Mouse (Mus musculus): ENCODE measurements at regions not wholly inside any gene's neighbourhood (a gene's known extent, or its start where the extent isn't known, plus 50 kb on each side); places are given as distances from the start of the nearest gene placed in this dataset.

DNA sequence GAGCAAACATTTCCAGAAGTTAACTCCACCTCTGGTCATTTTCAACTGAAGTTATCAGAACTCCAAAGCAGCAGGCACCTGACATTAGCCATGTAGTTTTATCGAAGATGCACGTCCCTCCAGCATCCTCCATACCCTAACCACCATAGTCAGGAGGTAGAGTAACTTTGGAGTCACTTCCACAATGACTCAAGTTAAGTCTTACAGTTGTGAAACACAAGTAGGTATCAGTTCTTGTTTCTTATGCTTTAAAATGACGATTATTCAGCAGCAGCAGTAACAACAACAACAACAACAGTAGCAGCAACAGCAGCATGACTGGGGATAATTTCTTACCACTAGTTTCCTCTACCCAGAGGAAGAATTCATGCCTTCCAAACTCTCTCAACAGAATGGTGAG lies 51.3 kb upstream of the Tank start:
- no peak for DNase-seq (ENCODE audit: extremely low read depth, insufficient read length, low spot score)

DNA sequence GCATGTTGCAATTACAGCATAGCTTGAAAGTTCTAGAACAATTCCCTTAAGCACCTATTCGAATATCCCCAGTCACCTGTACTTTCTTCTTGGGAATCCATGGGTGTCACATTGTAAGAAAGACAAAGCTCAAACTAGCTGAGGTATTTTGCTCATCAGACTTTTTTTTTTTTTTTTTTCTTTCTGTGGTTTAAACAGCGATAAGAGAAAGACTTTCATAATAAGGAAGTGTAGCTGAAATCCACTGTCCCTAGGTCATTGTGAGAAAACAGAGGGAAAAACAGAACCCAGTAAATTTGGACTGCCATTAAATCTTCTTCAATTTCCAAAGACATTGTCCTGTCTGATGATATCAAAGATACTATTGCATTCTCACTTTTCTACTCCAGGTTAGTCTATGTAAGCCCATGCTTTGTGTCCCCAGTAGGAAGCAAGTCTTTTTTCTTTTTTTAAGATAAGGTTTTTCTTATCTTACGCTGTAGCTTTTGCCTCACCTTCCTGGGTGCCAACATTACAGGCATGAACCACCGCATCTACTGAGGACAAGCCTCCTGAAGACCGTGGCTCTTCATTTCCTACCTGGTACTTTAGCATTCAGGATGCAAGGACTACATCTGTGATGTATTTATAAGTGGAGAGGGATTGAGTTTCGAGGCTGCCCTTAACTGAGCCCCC lies 54.2 kb upstream of the Tank start:
- no peak for DNase-seq (ENCODE audit: extremely low read depth, insufficient read length, low spot score)

DNA sequence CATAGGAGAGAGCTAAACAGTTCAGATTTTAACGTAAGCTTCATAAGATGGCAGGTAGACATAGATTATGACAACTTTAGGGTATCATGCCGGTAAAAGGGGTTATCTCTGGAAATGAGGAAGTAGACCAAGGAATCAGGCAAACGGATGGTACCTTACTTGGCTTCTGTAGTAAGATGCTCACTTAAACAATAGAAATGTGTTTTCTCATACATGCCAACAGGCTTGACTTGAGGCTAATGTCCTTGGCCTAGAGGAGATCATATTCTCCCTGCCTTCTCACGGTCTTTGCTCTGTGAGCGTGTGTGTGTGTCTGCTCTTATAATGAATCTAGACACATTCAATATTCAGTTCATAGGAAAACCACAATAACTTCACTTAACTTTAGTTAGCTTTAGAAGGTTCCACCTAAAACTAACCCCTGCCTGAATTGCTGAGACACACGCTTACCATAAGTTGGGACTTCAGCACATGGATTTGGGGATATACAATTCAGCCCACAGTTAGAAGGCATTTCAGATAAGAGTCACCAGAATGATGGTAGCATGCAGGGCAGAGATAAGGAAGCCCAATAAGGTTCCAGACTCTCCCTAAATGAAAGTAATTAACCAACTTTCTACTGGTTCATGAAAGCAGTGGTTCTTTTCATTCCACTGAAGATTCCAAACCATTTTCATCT lies 63.8 kb upstream of the Tank start:
- DNase-seq (ENCODE audit: extremely low read depth, insufficient read length, low spot score) = no peak

DNA sequence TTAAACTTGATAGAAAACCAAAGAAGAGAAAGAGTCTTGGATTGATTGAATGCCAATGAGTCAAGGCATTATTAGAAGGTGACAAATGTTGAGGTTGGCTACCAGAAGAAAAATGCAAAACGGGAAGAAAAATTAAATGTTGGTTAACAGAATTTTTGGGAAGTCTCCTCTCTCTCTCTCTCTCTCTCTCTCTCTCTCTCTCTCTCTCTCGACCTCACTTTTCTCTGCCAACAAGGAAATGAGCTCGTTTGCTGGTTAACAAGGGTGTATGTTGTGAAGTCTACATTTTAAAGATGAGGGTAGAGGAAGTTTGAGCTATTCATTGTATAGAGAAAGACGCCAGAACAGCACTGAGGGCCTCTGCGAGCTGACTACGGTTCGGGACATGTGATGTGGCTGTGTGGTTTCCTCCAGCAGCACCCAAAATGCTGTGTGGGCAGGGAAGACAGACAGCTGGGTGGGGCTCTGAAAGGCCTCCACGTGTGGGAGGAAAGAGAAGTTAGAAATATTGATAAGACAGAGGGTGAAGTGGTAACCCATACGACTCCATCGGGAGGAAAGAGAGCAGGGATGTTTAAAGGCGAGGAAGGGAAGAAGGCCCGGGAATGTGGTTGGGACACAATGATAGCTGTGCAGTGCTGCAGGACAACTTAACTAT lies 64.5 kb upstream of the Tank start:
- no peak for DNase-seq (ENCODE audit: extremely low read depth, insufficient read length, low spot score)

DNA sequence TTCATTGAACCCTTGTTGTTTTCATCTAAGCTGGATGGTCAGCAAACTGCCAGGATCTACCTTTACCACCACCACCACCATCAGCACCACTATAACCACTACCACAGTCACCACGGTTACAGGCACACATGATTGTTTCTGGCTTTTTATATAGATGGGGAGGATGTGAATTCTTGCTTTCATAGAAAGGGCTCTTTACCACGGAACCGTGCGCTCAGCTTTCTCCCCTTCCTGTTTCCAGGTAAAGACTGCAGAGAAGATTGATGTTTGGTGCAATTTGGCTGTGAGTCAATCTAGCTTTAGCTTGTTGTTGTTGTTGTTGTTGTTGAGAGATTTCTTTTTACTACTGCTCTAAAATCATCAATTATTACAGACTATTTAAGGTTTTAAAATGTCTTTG lies 74.8 kb upstream of the Tank start:
- DNase-seq (ENCODE audit: extremely low read depth, insufficient read length, low spot score) = no peak

DNA sequence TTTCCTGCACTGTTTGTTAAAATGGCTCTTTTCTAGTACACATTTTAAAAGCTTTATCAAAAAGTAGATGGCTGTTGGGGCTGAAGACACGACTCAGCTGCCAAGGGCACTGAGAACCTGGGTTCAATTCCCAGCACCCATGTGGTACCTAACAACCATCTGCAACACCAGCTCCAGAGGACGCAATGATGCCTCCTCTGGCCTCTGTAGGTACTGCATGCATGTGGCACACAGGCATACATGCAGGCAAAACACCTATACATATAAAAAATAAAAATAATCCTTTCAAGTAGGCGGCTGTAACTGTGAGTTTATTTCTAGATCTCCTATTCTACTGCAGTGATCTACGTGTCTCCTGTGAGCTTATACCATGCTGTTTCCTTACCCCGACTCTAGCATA lies 76.5 kb upstream of the Tank start:
- DNase-seq (ENCODE audit: extremely low read depth, insufficient read length, low spot score) = no peak

DNA sequence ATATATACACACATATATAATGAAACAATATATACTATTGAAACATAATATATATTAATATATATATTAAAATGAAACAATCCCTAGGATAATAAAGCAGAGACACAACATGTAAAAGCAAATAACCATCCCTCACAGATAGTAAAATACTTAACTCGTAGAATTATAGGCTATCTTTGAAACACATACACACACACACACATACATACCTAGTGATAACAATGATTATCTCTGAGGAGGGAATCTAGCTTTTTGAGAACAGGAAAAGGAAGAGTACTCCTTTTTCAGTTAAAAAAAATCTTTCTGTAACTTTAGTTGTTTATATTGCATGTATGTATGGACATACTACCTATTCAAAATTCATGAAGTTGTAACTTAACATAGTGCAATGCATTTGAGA lies 79.1 kb upstream of the Tank start:
- no peak for DNase-seq (ENCODE audit: extremely low read depth, insufficient read length, low spot score)

DNA sequence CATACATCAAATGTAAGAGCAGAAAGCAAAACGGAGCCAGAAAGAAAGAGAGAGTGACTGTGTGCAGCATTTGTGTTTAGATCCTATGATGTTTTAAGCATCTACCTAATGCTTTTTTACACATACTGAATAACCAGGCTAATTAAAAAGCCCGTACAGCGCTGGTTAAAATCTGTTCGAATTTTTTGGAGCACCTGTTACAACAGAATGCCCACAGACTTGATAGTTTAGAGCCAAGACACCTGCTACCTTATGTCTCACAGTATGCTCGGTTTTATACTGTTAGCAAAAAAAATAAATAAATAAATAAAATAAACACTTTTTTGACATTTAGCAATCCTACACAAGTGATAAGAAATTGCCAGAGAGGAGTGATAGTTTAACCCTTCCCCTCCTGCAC lies 80.5 kb upstream of the Tank start:
- DNase-seq (ENCODE audit: extremely low read depth, insufficient read length, low spot score) = no peak

DNA sequence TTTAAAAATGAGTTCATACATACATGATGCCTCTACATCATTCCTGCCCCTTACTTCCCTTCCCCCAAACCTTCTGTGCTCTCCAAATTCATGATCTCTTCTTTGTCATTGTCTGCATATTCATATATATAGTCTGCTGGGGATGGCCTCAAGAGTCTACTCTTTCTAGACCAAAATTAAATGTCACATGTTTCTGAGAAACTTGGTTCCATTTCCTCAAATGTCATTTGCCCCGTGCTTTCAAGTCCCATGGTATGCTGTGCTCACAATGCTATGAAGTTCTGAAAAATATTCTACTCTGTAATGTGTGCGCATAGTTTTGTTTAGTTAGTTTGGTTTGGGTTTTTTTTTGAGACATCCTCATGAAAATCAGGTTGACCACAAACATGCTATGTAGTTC lies 81.4 kb upstream of the Tank start:
- DNase-seq (ENCODE audit: extremely low read depth, insufficient read length, low spot score) = no peak

DNA sequence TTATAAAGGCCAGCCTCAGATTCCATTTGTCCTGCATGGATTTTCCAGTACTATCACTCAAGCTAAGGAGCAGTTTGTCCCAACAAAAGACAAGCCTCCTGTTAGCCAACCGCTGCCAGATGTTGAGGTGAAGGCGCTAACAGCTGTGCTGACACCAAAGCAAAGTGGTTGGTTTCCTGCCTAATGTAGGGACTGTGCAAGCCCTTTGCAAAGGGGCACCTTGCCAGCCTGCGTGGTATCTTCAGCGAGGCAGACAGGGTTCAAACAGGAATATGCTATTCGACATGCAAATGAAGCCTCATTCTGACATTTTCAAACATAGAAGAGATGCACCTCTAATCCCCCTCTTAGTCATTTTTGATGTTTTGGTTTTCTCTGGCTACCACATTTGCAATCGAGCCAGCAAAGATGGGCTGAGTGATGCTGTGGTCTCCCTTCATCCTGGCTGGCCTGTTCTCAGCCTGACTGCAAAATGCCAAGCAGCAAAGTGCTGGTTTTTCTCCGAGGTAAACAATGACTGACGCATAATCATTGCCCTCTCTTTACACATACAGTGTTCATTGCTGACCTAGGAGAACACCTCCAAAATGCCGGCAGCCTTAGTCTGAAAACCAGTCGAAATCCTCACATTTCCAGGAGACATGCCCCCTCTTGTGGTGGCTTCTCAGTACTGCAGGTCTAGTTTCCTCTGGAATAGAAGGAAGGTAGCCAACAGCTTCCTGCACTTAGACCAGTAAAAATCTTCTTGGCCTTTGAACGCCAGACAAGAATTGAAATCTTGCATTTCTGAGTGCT lies 84.3 kb upstream of the Tank start:
- peak; percentile 7 for DNase-seq (ENCODE audit: extremely low read depth, insufficient read length, low spot score)

DNA sequence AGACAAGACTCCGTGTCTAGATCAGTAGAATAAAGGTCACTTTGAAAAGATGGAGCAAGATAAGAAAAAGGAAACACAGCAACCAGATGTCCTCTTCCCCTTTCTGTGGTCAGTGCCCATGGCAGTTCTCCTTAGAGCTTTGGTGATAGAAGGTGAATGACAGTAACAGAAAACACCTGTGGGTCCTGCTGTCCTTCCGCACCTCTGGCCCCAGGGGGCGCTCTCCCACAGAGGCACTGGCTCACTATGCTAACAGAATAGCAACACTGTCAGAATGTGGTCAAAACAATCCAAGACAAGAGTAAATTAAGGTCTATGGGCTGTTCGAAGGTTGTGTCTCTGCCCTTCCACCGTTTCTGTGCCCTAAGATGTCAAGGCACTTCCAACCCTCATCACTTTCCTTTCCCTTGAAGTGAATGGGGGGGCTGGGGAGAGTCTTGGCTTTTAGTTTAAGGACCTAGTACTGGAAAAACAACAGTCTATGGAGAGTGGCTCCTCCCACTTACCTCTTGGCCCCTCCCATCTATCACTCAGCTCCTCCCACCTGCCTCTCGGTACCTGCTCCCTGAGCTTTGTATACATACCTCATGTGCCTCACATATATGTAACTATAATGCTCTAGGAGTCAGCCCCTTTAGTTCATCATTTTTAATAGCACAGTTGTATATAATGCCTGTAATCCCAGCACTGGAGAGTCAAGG lies 86.2 kb upstream of the Tank start:
- peak; percentile 5 for DNase-seq (ENCODE audit: extremely low read depth, insufficient read length, low spot score)

DNA sequence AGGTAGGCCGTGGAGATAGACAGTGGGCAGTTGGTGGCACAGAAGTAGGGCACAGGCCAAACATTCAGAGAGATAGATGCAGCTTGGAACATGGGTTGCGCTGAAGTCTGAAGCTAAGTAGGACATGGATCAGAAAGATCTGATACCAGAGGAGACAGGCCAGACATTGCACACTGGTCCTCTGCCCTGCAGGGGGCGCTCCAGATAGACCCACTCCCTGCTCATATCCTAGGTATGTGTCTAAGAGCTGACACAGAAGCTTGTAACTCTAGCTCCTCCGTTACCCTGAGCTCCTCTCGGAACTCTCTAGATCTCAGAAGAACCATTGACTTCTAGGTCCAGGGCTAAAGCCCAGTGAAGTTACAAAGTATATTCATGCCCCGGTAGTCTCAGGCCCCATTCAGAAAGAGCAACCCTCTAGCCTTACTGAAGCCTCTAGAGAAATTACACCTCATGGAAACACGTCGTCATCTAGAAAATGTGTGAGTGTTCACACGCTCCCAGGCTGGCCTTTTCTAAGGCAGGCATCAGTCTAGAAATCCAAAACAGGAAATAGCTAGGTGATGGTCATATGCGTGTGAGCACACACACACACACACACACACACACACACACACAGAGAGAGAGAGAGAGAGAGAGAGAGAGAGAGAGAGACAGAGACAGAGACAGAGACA lies 87.8 kb upstream of the Tank start:
- no peak for DNase-seq (ENCODE audit: extremely low read depth, insufficient read length, low spot score)

DNA sequence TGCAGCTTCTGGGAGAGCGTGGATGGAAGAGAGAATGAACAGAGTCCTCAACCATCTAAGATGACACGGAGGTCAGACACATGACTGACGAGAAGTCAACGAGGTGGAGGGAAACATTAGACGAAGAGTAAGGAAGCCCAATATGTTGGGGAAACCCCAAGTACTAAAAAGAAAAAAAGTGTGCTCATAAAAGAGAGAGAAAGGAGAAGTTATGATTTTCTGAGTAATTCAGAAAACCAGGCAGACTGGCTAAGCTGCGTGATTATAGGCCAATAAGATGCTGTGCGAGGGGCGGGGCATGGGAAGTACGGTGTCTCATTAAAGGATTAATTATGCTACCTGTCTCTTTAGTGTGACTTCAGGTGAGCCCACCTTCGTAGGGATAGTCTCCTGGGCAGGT lies 88.6 kb upstream of the Tank start:
- DNase-seq (ENCODE audit: extremely low read depth, insufficient read length, low spot score) = no peak

DNA sequence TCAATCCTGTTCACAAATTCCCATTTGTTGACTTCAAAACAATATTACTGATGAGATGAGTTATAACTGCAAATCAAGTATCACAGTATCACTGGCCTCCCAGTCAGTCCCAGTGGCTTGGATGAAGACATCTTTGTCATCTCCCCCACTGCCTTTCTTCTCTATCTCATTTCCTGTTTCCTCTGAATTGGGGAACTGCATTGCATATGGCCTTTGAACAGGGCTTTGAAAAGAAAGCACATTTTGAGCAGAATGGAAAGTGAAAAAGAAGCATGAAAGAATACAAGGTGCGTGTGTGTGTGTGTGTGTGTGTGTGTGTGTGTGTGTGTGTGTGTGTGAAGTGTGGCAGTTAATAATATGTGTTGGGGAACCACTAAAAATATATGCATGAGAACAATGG lies 94.6 kb upstream of the Tank start:
- DNase-seq (ENCODE audit: extremely low read depth, insufficient read length, low spot score) = no peak

DNA sequence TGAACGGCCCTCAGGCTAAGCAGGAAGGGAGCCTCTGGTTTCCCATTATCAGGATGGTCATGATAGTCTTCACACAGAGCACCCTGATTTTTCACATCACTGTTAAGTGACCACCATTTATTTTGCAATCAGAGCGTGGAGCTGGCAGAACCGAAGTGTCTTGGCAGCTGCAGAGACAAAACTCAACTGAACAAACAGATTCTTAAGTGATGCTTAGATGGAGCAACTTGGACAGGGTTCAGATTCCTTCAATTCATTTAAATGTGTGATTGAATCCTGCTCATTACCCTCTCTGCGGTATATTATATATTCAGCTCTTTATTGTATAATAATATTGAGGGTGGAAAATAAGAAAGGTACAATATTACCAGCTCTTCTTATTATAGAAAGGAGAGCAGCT lies 101.7 kb upstream of the Tank start:
- no peak for DNase-seq (ENCODE audit: extremely low read depth, insufficient read length, low spot score)

DNA sequence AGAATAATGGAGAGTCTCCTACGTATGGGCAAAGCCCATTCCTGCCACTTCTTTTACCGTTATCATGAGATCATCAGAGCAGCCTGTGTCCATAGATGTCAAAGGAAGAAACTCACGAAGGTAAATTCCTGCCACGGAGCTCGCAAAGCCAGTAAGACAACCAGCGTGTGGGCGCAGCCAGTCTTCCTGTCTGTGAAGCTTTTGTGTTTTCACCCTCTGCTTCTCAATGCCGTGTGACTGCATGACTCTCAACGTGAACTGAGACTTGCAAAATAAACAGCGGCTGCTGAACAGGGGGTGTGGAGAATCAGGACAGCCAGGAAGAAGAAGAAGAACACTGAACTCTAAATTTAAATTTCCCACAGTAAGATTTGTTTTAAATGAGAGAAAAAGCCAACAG lies 103.8 kb upstream of the Tank start:
- DNase-seq (ENCODE audit: extremely low read depth, insufficient read length, low spot score) = no peak

DNA sequence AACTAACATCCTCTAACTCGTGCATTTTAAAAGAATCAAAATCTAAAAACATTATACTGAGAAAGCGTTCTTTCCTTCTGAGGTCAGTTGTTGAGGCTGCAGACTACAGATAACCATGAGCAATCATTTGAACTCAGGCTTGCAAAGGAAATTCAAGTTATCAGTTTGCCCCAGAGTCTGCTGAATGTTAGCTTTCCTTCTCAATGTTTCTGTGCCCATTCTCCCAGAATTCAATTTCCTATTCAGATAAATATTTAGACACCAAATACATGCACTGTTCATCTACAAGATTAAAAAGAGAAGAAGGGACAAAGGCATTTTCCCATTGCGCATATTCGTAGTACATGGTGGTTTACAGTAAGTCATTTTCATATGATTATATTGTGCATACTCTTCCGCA lies 107.9 kb upstream of the Tank start:
- no peak for DNase-seq (ENCODE audit: extremely low read depth, insufficient read length, low spot score)

DNA sequence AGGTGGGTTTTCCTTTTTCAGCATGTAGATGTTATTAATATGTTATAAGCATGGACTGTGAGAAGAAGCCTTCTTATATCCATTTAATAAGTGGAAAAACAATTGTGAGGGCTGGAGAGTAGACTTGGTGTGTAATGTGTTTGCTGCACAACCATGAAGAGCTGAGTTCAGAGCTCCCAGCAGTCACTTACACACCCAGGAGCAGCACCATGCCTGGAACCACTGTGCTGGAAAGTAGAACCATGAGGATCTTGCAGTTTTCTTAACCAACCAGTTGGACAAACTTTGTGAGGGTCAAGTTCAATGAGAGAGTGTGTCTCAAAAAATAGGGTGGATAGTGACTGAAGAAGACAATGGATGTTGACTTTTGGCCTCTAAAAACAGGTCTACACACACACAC lies 108.3 kb upstream of the Tank start:
- no peak for DNase-seq (ENCODE audit: extremely low read depth, insufficient read length, low spot score)

DNA sequence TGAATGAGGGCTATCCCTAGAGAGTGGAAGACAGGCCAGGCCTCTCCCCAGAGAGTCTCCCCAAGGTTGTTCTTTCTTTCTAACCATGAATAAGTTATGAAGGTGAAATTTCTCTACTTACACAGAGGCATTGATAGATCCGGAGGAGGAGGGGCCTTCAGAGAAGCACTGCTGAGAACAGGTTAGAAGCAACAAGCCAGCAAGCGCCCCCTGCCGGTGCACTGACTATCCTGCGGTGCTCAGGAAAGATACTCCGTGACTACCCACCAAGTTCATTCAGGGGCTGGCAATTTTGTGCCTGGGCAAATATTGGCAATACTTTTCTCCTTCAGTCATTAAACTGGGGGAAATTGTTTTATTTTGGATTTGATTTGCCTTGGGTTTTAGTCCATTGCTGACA lies 122.5 kb upstream of the Tank start:
- no peak for DNase-seq (ENCODE audit: extremely low read depth, insufficient read length, low spot score)

DNA sequence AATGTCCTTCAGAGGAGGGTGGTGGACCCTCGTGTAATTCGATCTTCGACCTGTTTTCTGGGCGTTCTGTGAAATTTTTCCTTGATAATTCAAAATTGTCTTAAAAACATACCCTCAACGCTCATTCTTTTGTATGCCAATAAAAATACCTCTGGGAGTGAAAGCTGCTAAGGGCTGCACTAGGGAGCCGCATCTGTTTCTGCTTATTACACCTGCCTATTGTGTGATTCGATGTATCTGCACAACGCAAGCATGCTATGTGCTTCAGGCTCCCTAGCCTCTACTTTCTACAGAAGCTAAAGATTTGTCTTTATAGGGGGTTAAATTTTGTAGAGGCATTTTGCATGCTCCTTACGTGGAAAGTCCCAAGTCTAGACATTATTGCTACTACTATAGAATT lies 123.7 kb upstream of the Tank start:
- DNase-seq (ENCODE audit: extremely low read depth, insufficient read length, low spot score) = no peak
